Mouse (Mus musculus) kidney, postnatal 10 days (tissue): ENCODE results near the gene Gm5447.

Experiments used
- DNase-seq: peaks from one replicate; pipeline ENCODE4 v3.0.0; 2021; ENCODE audit warnings: mixed read lengths

Gm5447 gene

GRCm38 (mm10) chr13:30973501-30974246 is at the start of gene Gm5447, which contains the start of gene Exoc2:
Gene Gm5447 (plus strand): TSS chr13:30974204.
Gene Exoc2 (minus strand): TSS chr13:30974093.
- peak; percentile 91 for DNase-seq

- DNase-seq, result no peak
These were observed 49.7 kb upstream of the Gm5447 start for GRCm38 (mm10) chr13:30924269-30924668.

- DNase-seq, result no peak
These were observed 44.9 kb upstream of the Gm5447 start for GRCm38 (mm10) chr13:30929119-30929518.

GRCm38 (mm10) chr13:30931613-30932012 is 42.4 kb upstream of the Gm5447 start:
- no peak for DNase-seq

GRCm38 (mm10) chr13:30932972-30933371 is 41.0 kb upstream of the Gm5447 start:
- DNase-seq, result no peak

GRCm38 (mm10) chr13:30945788-30946187 is 28.2 kb upstream of the Gm5447 start:
- DNase-seq, result no peak

- peak; percentile 16 for DNase-seq
These were observed 26.9 kb upstream of the Gm5447 start for GRCm38 (mm10) chr13:30947129-30947528.

GRCm38 (mm10) chr13:30947540-30947939 is 26.5 kb upstream of the Gm5447 start, which contains the start of gene Hus1b:
Gene Hus1b (minus strand): TSS chr13:30947759.
- no peak for DNase-seq

- DNase-seq, result no peak
These were observed 24.8 kb upstream of the Gm5447 start for GRCm38 (mm10) chr13:30949181-30949580.

- no peak for DNase-seq
These were observed 22.0 kb upstream of the Gm5447 start for GRCm38 (mm10) chr13:30952044-30952443.

GRCm38 (mm10) chr13:30953580-30953979 is 20.4 kb upstream of the Gm5447 start:
- DNase-seq, result no peak

GRCm38 (mm10) chr13:30960714-30961113 is 13.3 kb upstream of the Gm5447 start:
- no peak for DNase-seq

- no peak for DNase-seq
These were observed 12.1 kb upstream of the Gm5447 start for GRCm38 (mm10) chr13:30961932-30962331.

GRCm38 (mm10) chr13:30966507-30966911 is 7.5 kb upstream of the Gm5447 start:
- DNase-seq, result peak; percentile 67

- DNase-seq, result no peak
These were observed 5.7 kb upstream of the Gm5447 start for GRCm38 (mm10) chr13:30968311-30968710.

- no peak for DNase-seq
These were observed 3.0 kb upstream of the Gm5447 start for GRCm38 (mm10) chr13:30971047-30971446.

GRCm38 (mm10) chr13:30972102-30972501 is 1.9 kb upstream of the Gm5447 start:
- no peak for DNase-seq

- no peak for DNase-seq
These were observed 235 bp downstream of the Gm5447 start for GRCm38 (mm10) chr13:30974247-30974630.

GRCm38 (mm10) chr13:30976536-30977084 is 2.6 kb downstream of the Gm5447 start:
- DNase-seq, result no peak

- no peak for DNase-seq
These were observed 4.2 kb downstream of the Gm5447 start for GRCm38 (mm10) chr13:30978224-30978623.

GRCm38 (mm10) chr13:30981666-30982065 is 7.7 kb downstream of the Gm5447 start:
- peak; percentile 65 for DNase-seq

- no peak for DNase-seq
These were observed 11.2 kb downstream of the Gm5447 start for GRCm38 (mm10) chr13:30985275-30985597.

GRCm38 (mm10) chr13:30985598-30986466 is 11.8 kb downstream of the Gm5447 start:
- peak; percentile 61 for DNase-seq
